Mouse (Mus musculus) cerebellum, adult 11-12 months (tissue): ENCODE results near the gene Epn3.

ENCODE experiments used
- DNase-seq: peaks from one replicate; pipeline ENCODE4 v3.0.0; 2022

The Epn3 gene

GRCm38 (mm10) chr11:94468582-94469064, 31.2 kb downstream of the Epn3 start:
- DNase-seq = no peak

GRCm38 (mm10) chr11:94466333-94466855, 33.4 kb downstream of the Epn3 start:
- DNase-seq = no peak

GRCm38 (mm10) chr11:94464170-94464569, 35.6 kb downstream of the Epn3 start:
- DNase-seq = no peak

DNA sequence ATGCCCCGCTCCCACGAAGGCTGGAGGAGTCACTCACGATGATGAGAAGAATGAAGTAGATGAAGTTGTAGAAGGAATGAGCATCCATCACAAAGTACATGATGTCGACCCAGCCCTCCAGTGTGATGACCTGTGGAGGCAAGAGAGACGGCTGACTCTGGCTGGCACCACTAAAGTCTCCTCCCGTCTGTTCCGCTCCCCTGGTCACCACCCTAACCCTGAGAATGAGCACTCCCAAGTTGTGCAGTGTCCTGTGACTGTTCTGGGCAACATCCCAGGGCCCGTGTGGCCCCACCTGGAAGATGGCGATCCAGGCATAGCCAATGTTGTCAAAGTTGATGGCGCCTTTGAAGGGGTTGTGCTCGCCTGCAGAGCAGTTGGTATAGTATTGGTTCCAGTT, 37.9 kb downstream of the Epn3 start:
- DNase-seq = no peak

- no peak for DNase-seq
These were observed 42.8 kb downstream of the Epn3 start for GRCm38 (mm10) chr11:94457001-94457400.

GRCm38 (mm10) chr11:94456347-94456746, 43.4 kb downstream of the Epn3 start:
- peak; percentile 21 for DNase-seq

- no peak for DNase-seq
These were observed 44.5 kb downstream of the Epn3 start for GRCm38 (mm10) chr11:94455161-94455820.

DNA sequence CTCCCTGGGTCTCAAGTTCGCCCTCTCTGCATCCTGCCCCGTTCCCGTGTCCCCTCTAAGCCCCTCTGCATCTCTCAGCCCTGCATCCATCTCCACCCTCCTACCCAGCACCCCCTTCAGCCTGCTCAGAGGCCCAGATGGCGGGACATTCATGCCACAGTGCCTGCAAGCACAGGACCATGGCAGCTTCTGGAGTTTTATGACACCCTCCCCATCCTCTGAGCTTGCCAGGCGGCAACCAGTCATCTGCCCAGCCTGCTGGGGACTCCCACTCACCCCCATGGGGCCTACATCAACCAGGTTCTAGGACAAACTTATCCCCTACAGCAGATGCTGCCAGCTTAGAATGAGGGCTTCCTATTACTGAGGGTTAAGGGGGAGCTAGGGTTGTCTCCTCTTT, 45.0 kb downstream of the Epn3 start:
- no peak for DNase-seq

- DNase-seq = no peak
These were observed 48.5 kb downstream of the Epn3 start for GRCm38 (mm10) chr11:94451091-94451773.

DNA sequence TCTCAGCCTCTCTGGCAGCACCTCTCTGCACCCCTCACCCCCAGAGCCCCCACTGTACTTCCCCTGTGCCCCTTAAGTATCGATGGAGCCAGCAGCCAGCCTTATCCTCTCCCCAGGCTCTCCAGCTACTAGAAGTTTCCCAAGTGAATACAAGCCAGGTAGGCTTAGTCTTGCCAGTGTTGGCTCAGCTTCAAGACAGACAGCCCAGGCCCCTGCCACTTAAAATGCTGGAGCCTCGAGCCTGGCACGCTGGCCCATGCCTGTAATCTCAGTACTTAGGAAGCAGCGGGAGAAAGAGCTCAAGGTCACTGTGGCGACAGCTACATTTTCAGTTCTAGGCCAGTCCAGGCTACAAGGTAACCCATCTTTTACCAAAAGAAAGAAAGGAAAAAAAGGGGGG, 49.9 kb downstream of the Epn3 start:
- no peak for DNase-seq

DNA sequence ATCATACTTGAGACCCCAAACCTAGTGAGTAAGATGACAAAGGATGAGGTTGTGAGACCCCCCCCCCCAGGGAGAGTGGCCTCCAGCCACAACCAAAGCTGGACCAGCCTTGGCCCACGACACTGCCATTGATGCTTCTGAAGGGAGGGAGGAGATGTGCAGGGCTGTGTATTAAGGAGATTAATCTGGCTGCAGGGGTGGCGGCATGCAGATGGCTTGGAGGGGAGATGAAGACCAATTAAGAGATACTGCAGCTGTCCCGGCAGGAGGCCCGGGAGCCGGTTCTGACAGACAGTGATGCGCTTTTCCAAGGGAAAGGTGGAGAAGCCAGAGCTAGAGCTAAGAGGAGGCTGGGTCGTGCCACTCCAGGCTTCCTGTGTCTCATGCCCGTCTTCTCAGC, 50.5 kb downstream of the Epn3 start:
- DNase-seq = no peak

DNA sequence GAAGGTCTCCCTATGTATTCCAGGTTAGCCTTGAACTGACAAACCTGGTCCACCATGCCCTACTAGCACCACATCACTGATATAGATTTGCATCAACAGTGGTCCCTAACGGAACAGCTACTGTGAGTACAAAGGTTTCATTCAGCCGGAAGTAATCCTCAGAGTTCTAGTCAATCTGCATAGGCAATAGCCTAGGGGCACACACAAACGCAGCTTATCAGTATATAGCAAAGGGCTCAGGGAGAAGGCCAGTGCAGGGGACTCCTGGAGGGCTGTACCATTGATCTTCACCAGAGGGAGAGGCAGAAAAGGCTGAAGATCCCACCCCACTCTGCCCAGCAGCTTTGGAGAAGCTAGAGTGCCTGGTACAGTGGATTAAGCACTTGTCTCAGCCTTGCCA, 52.8 kb downstream of the Epn3 start:
- DNase-seq = no peak

DNA sequence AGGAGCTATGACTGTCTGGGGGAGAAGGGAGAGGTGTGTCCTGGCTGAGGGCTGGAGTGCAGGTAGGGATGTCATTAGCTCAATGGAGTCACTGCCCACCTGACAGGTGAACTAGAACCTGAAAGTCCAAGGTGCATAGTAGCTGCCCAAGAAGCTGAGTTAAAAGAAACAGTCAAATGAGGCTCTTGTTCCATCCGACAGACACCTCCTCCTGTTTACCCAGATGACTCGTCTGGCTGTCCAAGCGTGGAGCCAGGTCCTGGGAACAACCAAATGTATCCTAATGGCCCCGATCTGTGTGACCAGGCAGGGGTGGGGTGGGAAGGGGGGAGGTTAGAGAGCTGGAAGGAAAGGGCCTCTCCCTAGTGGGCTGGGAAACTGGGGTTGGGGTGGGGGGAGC, 54.5 kb downstream of the Epn3 start:
- no peak for DNase-seq

DNA sequence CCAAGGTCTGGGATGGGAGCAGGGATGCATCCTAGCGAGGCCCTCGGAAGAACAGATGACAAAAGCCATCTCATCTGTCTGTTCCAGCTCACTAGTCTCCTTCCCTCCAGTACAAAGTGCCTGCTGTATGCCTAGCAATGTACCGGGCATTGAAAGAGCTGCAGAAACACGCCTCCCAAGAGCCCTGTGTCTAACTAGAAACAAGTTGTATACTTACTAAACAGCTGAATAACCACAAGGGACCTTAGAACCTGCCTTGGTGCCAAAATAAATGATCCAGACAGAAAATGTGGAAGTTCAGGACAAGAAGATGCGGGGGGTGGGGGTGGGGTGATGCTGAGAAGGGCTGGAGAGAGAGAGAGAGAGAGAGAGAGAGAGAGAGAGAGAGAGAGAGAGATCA, 54.9 kb downstream of the Epn3 start:
- no peak for DNase-seq

DNA sequence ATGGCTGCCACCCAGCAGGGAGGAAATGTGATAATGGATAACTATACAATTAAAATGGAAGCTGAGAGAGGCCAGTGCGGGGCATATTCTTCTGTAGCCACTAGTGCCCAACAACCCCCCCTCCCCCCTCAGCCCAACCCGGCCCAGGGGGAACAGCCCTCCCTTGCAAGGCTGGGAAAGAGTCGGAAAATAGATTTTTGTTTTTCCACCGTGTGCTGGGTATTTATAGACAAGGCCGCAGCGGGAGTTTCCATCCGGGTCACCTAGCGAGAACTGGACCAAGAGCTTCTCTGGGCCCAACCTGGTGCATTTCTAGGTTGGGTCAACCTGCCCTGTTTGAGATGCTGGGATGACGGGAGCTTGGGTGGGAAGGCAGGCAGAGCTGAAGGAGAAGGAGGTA, 58.0 kb downstream of the Epn3 start:
- no peak for DNase-seq

DNA sequence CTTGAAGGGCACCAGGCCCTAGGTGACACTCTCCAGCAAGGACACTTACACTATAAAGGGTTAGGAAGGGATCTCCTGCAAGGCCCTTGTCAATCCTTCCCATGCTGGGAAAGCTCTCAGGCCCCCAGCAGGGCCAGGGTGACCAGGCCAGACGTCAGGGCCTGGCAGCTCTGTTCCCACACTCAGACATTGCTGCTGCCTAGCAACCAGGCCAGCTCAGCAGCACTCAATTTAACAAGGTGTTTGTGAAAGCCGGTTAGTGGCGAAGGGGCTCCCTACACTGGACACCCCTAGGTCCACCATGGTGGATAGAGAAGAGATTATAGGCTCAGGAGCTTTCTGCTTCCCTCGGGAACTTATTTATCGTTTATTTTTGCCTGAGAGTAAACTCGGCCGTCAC, 58.7 kb downstream of the Epn3 start:
- no peak for DNase-seq

DNA sequence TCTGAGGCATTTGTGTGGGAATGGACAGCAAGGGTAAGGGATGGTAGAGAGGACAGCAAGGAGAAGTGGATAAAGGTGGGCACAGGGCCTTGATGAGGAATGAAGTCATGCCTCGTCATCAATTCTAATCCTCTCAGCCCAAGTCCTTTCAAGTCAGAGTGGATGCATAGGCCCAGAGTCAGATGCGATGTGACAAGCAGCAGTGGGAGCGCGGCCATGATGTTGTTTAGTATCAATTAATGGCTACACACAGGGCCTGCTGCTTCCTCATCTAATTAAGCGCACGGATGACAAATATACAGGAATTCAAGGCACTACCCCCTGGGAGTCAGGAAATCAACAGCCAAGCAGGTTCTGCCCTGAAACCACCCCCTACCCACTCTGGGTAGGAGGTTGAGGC, 59.4 kb downstream of the Epn3 start:
- DNase-seq = no peak
